Mouse (Mus musculus): ENCODE measurements around the gene Ap4m1. TPM values are rescaled to one million over a fixed set of nuclear protein-coding genes. Genes with fewer than 3 reads are reported as not detected.

The Ap4m1 gene
- total and polyA plus RNA-seq, 3 experiments, result 22.2 to 38.5 TPM; not detected in 1

GRCm38 (mm10) chr5:138132425-138133064, 39.3 kb upstream of the Ap4m1 start:
- Histone ChIP-seq H3K27me3 (ENCODE audit: control insufficient read depth in 1 of 2, insufficient read depth in 2 of 2, low read length in 2 of 2) (no peaks in the 10 kb centered on the region), H3K36me3 (ENCODE audit: control insufficient read depth in 1 of 2, insufficient read depth in 2 of 2, low read length in 2 of 2) (peaks cover 1 to 7% of the 10 kb centered on the region in 2 experiments)
- TF ChIP-seq MXI1 (IDR thresholded peaks at IDR 0.05; ENCODE audit: low read depth, low read length), result no peak
- TF ChIP-seq POLR2A (IDR thresholded peaks at IDR 0.05; ENCODE audit: control insufficient read depth in 1 of 2, insufficient read depth in 1 of 2, low read depth in 1 of 2, low read length in 2 of 2, poor library complexity in 1 of 2), result no peak
- no peak for TF ChIP-seq SIN3A (IDR thresholded peaks at IDR 0.05; ENCODE audit: low read length)
- TF ChIP-seq TAL1 (IDR thresholded peaks at IDR 0.05; ENCODE audit: low read length), result no peak
- TF ChIP-seq MYB (IDR thresholded peaks at IDR 0.05; ENCODE audit: low read depth, low read length), result no peak
- no peak for TF ChIP-seq POLR2AphosphoS5 (IDR thresholded peaks at IDR 0.05; ENCODE audit: borderline replicate concordance, low read depth, low read length)

GRCm38 (mm10) chr5:138137257-138137656, 34.5 kb upstream of the Ap4m1 start:
- no peak overlapping the region for H3K27ac ChIP-seq (ENCODE audit: control insufficient read depth, low read depth, low read length)
- H3K9me3 ChIP-seq (replicated peaks; ENCODE audit: insufficient read depth, low read length), result no peaks in the 10 kb centered on the region
- peak; percentile 76 for DNase-seq (ENCODE audit: low read depth, low spot score)
- peaks cover 0 to 18% of the 10 kb centered on the region in 2 experiments; a peak in 2 of 4 replicates for H3K36me3 ChIP-seq (ENCODE audit: control insufficient read depth in 1 of 2, insufficient read depth in 2 of 2, low read length in 2 of 2)
- peaks cover 5 to 8% of the 10 kb centered on the region in 2 experiments for H3K4me1 ChIP-seq (ENCODE audit: control insufficient read depth in 1 of 2, insufficient read depth in 2 of 2, low read length in 2 of 2)
- H3K79me2 ChIP-seq (ENCODE audit: control insufficient read depth, insufficient read depth, low read length, poor library complexity), result no peaks in the 10 kb centered on the region
- H3K4me3 ChIP-seq (ENCODE audit: control insufficient read depth in 1 of 2, insufficient read depth in 1 of 2, low read depth in 2 of 2, low read length in 2 of 2), result no peak overlapping the region
- no peaks in the 10 kb centered on the region for H3K27me3 ChIP-seq (ENCODE audit: control insufficient read depth in 1 of 2, insufficient read depth in 2 of 2, low read length in 2 of 2)
- no peak for TF ChIP-seq RAD21 (IDR thresholded peaks at IDR 0.05; ENCODE audit: low read depth, low read length)
- TF ChIP-seq POLR2AphosphoS5 (IDR thresholded peaks at IDR 0.05; ENCODE audit: borderline replicate concordance, low read depth, low read length), result no peak
- TF ChIP-seq TAL1 (IDR thresholded peaks at IDR 0.05; ENCODE audit: low read length), result peak; percentile 73
- no peak for TF ChIP-seq ZKSCAN1 (IDR thresholded peaks at IDR 0.05; ENCODE audit: low read depth, low read length)
- TF ChIP-seq TCF12 (IDR thresholded peaks at IDR 0.05; ENCODE audit: low read depth, low read length), result peak; percentile 52
- 0 out of 2 replicates have a peak, but pooled peaks have one; percentile 13 for TF ChIP-seq TBP (IDR thresholded peaks at IDR 0.05; ENCODE audit: low read depth, low read length)
- TF ChIP-seq CTCF (IDR thresholded peaks at IDR 0.05 in 2 of 3, conservative IDR thresholded peaks at IDR 0.05 in 1 of 3; ENCODE audit: control insufficient read depth in 1 of 3, insufficient read depth in 1 of 3, low read depth in 2 of 3, low read length in 3 of 3, poor library complexity in 1 of 3, severe bottlenecking in 1 of 3), result no peak
- peak; percentile 34 to 64; a peak in 3 of 4 replicates for TF ChIP-seq EP300 (IDR thresholded peaks at IDR 0.05; ENCODE audit: low read depth in 1 of 2, low read length in 2 of 2)
- TF ChIP-seq ETS1 (IDR thresholded peaks at IDR 0.05; ENCODE audit: low read depth, low read length), result 0 out of 2 replicates have a peak, but pooled peaks have one; percentile 10
- peak; percentile 68 for TF ChIP-seq GATA1 (IDR thresholded peaks at IDR 0.05; ENCODE audit: low read depth, low read length)
- TF ChIP-seq RCOR1 (IDR thresholded peaks at IDR 0.05; ENCODE audit: low read depth, low read length), result peak; percentile 47
- no peak for TF ChIP-seq MAX (IDR thresholded peaks at IDR 0.05; ENCODE audit: low read length)
- H3K9ac ChIP-seq (ENCODE audit: control insufficient read depth, low read depth, low read length, poor library complexity, severe bottlenecking), result no peak overlapping the region

More at GRCm38 (mm10) chr5:138132425-138133064, 39.3 kb upstream of the Ap4m1 start:
- no peak overlapping the region for H3K4me3 ChIP-seq (ENCODE audit: control insufficient read depth in 1 of 2, insufficient read depth in 1 of 2, low read depth in 2 of 2, low read length in 2 of 2)
- DNase-seq (ENCODE audit: low read depth, low spot score), result no peak
- peaks cover 2 to 3% of the 10 kb centered on the region in 2 experiments; a peak in 2 of 4 replicates for H3K4me1 ChIP-seq (ENCODE audit: control insufficient read depth in 1 of 2, insufficient read depth in 2 of 2, low read length in 2 of 2)
- H3K27ac ChIP-seq (ENCODE audit: control insufficient read depth, low read depth, low read length), result no peak overlapping the region
- no peak overlapping the region for H3K9ac ChIP-seq (ENCODE audit: control insufficient read depth, low read depth, low read length, poor library complexity, severe bottlenecking)
- H3K79me2 ChIP-seq (ENCODE audit: control insufficient read depth, insufficient read depth, low read length, poor library complexity), result no peaks in the 10 kb centered on the region
- no peaks in the 10 kb centered on the region for H3K9me3 ChIP-seq (replicated peaks; ENCODE audit: insufficient read depth, low read length)
